In the genomic region with DNA sequence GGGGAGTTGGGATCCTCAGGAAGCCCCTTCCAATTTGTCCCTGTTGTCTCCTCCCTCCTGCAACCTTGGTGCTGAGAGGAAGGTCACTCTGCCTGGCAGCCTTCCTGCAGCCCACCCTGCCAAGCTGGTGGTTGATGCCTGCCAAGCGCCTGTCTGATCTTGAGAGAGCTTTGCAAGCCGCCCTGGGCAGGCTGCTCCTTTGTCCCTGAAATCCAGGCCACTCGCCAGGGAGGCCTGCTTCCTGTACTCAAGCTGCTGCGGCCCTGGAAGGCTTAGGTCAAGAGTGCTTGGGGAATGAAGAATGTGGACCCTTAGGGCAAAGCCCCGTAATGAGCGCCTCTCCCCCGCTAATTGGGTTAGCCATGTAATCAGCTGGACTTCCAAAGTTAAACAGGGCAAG, we compare ENCODE assay signal across 9 mouse cellular contexts. TPM values are rescaled to one million over a fixed set of nuclear protein-coding genes. Genes with fewer than 3 reads are reported as not detected.
A peak's percentile ranks its signal among the peaks of the same experiment; 100 is the strongest.
DNase-seq lines count a peak whose midpoint lies in the region; ATAC-seq and TF ChIP-seq lines count a peak whose summit lies in the region.
"Had no signal": no experiment of that assay in that cellular context is flagged by ENCODE, and none has a peak within 500 bp of the region (broad histone marks: within the 10 kb centered on the region; RNA-seq: fewer than 3 reads in every experiment).

No protein-coding gene starts in this region.

- no peak overlapping the region for H3K4me2 ChIP-seq in forebrain, embryonic 16.5 days (ENCODE audit: low read length)
- no peak overlapping the region for H3K4me2 ChIP-seq in hindbrain, embryonic 11.5 days (replicated peaks; ENCODE audit: low read depth, low read length)

- no peak for TF ChIP-seq CTCF in left cerebral cortex, adult 2 months (IDR thresholded peaks at IDR 0.05)

- peak; percentile 94 for ATAC-seq in forebrain, embryonic 16.5 days
- ATAC-seq in hindbrain, embryonic 11.5 days (ENCODE audit: low FRiP score), result peak; percentile 41

- H3K4me3 ChIP-seq in forebrain, embryonic 16.5 days (replicated peaks; ENCODE audit: low read length), result no peak overlapping the region
- no peak overlapping the region for H3K4me3 ChIP-seq in hindbrain, embryonic 11.5 days (ENCODE audit: low read depth, low read length)
- H3K4me3 ChIP-seq in left cerebral cortex, adult 2 months, result no peak overlapping the region
- H3K4me3 ChIP-seq: myocyte had no signal

- H3K9ac ChIP-seq in forebrain, embryonic 16.5 days (replicated peaks; ENCODE audit: low read depth, low read length), result no peak overlapping the region
- H3K9ac ChIP-seq in hindbrain, embryonic 11.5 days (ENCODE audit: low read depth, low read length), result peak overlapping the region; percentile 19; the same call in 1 of the 2 replicates

- 11% methylated on average over 7 of the region's 7 CpGs for WGBS in forebrain, embryonic 16.5 days
- 41% methylated on average over 7 of the region's 7 CpGs for WGBS in hindbrain, embryonic 11.5 days

- peak overlapping the region; percentile 60 for H3K27ac ChIP-seq in forebrain, embryonic 16.5 days (ENCODE audit: low read length)
- H3K27ac ChIP-seq in hindbrain, embryonic 11.5 days (ENCODE audit: low read depth, low read length), result peak overlapping the region; percentile 58
- H3K27ac ChIP-seq in left cerebral cortex, adult 2 months, result no peak overlapping the region

- no peaks in the 10 kb centered on the region for H3K9me3 ChIP-seq in forebrain, embryonic 16.5 days (ENCODE audit: control insufficient read depth, low read length)
- H3K9me3 ChIP-seq in hindbrain, embryonic 11.5 days (ENCODE audit: control insufficient read depth, low read length), result no peaks in the 10 kb centered on the region

- H3K4me1 ChIP-seq in forebrain, embryonic 16.5 days (replicated peaks; ENCODE audit: control insufficient read depth, insufficient read depth, low read length), result peaks cover 21% of the 10 kb centered on the region
- H3K4me1 ChIP-seq in hindbrain, embryonic 11.5 days (replicated peaks; ENCODE audit: control insufficient read depth, insufficient read depth, low read length), result peaks cover 7% of the 10 kb centered on the region

- intact Hi-C loops in left cerebral cortex, adult 2 months (cut with DNase I), result no loop called here

- H3K36me3 ChIP-seq in forebrain, embryonic 16.5 days (ENCODE audit: control insufficient read depth, insufficient read depth), result no peaks in the 10 kb centered on the region
- peaks cover 6% of the 10 kb centered on the region; the same call in 1 of the 2 replicates for H3K36me3 ChIP-seq in hindbrain, embryonic 11.5 days (ENCODE audit: control insufficient read depth, insufficient read depth, low read length)

- H3K27me3 ChIP-seq in forebrain, embryonic 16.5 days (replicated peaks; ENCODE audit: control insufficient read depth, insufficient read depth, low read length), result no peaks in the 10 kb centered on the region
- no peaks in the 10 kb centered on the region for H3K27me3 ChIP-seq in hindbrain, embryonic 11.5 days (ENCODE audit: control insufficient read depth, insufficient read depth, low read length)

- peak; percentile 26 to 53 for DNase-seq in left cerebral cortex, adult 18-20 months (ENCODE audit: low spot score in 2 of 2)
- no peak for DNase-seq in left cerebral cortex, adult 11 months (ENCODE audit: low spot score)
- peak; percentile 43 for DNase-seq in hindbrain, embryonic 11.5 days (ENCODE audit: low spot score)
- peak; percentile 31 to 61 for DNase-seq in left cerebral cortex, adult 2 months (ENCODE audit: extremely low spot score in 1 of 2, low spot score in 2 of 2)
- peak; percentile 86 for DNase-seq in lung, postnatal 10 days
- peak; percentile 49 to 56 for DNase-seq in right cerebral cortex, postnatal 36 days (ENCODE audit: low spot score in 2 of 2)
- no peak for DNase-seq in thymus, postnatal 36 days

RNA-seq across cellular contexts. Expression of gene Ccnjl, which starts 19.6 kb away (rescaled TPM):
- 1 to 10 TPM; 2.8 to 3.0 TPM for total RNA-seq in left cerebral cortex, adult 18-20 months (2021)
- polyA plus RNA-seq in forebrain, embryonic 16.5 days (2015; fragmentation: Nextera tagmentation; extraction: Ambion mirVana), result 9.5 and 13.5 TPM in 2 replicates
- polyA plus RNA-seq in hindbrain, embryonic 11.5 days (2014; fragmentation: Nextera tagmentation; extraction: Ambion mirVana), result 34.2 and 37.7 TPM in 2 replicates
- 1 to 10 TPM; 3.8 to 4.6 TPM for total RNA-seq in left cerebral cortex, adult 2 months (2021)

RNA-seq across cellular contexts. Expression of gene 4933415A04Rik, which starts 38.7 kb away (rescaled TPM):
- under 1 TPM; 0.66 to 0.70 TPM for total RNA-seq in left cerebral cortex, adult 18-20 months (2021)
- 2.7 and 3.3 TPM in 2 replicates for polyA plus RNA-seq in forebrain, embryonic 16.5 days (2015; fragmentation: Nextera tagmentation; extraction: Ambion mirVana)
- polyA plus RNA-seq in hindbrain, embryonic 11.5 days (2014; fragmentation: Nextera tagmentation; extraction: Ambion mirVana), result 8.5 and 10.4 TPM in 2 replicates
- total RNA-seq in left cerebral cortex, adult 2 months (2021), result under 1 TPM; 0.61 to 0.77 TPM
- polyA plus RNA-seq: myocyte had no signal

RNA-seq across cellular contexts. Expression of gene Fabp6, which starts 53.2 kb away (rescaled TPM):
- total RNA-seq in left cerebral cortex, adult 18-20 months (2021), result not detected
- polyA plus RNA-seq in forebrain, embryonic 16.5 days (2015; fragmentation: Nextera tagmentation; extraction: Ambion mirVana), result not detected in 2 replicates
- not detected in 2 replicates for polyA plus RNA-seq in hindbrain, embryonic 11.5 days (2014; fragmentation: Nextera tagmentation; extraction: Ambion mirVana)
- not detected for total RNA-seq in left cerebral cortex, adult 2 months (2021)
- polyA plus RNA-seq: myocyte had no signal

Comparison
In these comparisons a context has a peak if more than half of its experiments do, and no peak if none do; other contexts are left out.
1. DNase-seq: peak in left cerebral cortex, adult 18-20 months (2 of 2), hindbrain, embryonic 11.5 days (single experiment), left cerebral cortex, adult 2 months (2 of 2), lung, postnatal 10 days (single experiment) and right cerebral cortex, postnatal 36 days (2 of 2); none in left cerebral cortex, adult 11 months (single experiment) and thymus, postnatal 36 days (0 of 2).